Mouse (Mus musculus) kidney, adult 18-20 months (tissue): ENCODE measurements around the gene Olfr1225.
"Not testable (repeated sequence)": the region's sequence is repeated elsewhere in the genome, so short reads cannot be mapped to it uniquely, and the experiment has no call there.

Source experiments
- DNase-seq: peaks from one replicate; pipeline ENCODE4 v3.0.0; 2021

Gene Olfr1225

DNA sequence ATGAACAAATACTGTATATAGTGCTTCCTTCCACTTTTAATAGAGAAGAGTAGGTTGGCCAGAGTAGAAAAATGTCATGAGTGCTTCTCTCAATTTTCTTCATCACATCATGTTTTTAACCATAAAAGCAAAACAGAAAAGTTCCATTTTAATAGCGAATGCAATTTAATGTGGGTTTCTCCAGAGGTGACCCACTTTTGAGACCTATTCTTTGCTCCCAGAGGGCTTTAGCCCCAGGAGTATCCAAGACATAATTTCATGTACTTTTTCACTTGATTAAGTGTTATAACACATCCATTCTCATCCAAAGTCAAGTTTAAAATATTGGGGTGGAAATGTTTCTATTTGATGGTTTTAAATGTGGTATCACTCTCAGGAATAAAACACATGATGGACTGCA lies at the start of gene Olfr1225:
TSS of gene Olfr1225 (minus strand) at position 101 of the 400 bp plus-strand sequence.
- DNase-seq, result no peak

DNA sequence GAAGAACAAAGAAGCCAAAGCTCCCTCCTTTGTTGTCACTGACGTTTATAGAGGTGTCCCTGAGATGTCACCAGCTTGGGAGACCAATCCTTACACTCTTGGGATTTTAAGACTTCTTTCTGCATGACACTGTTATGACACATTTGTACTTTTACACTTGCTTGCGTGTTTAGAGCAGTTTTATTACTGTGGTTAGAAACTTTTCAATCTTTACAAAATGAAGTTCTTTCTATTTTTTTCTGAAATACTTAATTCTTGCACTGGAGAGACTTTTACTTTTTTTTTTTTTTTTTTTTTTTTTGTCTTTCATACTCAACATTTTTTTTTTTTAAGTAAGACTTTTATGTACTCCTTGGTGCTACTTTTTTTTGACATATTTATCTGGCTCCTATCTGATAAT lies 25.5 kb upstream of the Olfr1225 start, which contains the start of gene Olfr1226:
TSS of gene Olfr1226 (minus strand) at position 101 of the 400 bp plus-strand sequence.
- no peak for DNase-seq

DNA sequence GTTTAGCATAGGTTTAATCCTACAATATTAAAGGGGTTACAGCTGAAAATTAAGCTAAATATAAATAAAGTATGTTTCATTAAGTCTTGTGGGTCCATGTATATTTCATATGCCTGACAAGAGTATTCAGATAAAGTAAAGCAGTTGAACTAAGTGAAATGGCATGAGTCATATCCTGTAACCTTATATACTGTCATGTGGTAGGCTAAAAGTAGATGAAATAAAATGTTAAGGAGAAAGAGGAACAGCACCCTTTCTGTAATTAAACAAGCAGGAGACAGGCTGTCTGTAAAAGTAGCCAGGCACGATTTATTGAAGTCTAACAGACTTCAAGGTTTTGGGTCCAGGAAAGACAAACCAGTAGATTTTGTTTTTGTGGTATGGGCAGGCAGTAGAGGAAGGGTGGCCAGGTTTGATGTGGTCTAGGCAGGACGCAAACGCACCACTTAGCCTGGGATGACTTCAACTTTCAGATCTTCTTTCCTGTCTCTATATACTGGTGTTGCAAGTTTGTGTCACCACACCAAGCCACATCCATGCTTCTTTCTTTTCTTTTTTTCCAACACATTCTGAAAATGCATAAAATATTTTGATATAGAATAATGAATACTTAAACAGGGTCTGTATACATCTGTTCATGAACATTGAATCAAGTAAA lies 22.0 kb upstream of the Olfr1225 start:
- no peak for DNase-seq

DNA sequence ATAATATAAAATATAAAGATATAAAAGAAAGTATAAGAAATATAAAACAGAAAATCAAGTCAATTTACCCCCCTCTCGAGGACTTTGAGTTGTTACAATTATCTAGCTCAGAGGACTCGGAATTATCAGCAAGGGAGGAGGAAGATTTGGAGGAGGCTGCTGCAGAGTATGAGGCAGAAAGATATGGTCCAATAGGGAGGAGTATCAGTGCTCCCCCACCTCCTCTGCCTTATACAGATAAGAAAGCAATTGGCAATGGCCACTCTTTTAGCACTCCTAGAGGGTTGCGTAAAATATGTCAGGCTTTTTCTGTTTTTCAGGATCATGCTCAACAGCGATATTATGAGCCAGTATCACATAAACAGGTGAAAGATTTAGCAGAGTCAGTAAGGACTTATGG lies 9.8 kb downstream of the Olfr1225 start:
- DNase-seq, result not testable (repeated sequence)

DNA sequence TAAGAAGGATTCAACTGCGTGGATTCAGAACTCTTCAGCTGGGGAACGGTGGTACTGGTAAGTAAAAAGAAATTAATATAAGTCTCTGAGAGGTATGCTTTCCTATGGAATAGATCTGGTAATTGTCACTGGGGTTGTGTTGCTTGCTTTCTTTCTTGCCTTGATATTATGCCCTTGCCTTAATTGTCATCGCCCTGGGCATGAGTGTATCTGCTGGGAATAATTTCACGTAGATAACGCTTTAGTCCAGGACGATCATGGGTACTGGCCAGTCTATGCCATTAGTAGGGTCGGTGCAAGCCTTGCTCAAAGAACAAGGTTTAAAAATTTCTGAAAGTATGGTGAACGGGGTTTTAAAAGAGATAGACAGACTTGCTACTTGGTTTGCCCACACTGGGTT lies 10.5 kb downstream of the Olfr1225 start, which contains the start of gene Olfr1224-ps1:
TSS of gene Olfr1224-ps1 (minus strand) at position 101 of the 400 bp plus-strand sequence.
- DNase-seq, result not testable (repeated sequence)

DNA sequence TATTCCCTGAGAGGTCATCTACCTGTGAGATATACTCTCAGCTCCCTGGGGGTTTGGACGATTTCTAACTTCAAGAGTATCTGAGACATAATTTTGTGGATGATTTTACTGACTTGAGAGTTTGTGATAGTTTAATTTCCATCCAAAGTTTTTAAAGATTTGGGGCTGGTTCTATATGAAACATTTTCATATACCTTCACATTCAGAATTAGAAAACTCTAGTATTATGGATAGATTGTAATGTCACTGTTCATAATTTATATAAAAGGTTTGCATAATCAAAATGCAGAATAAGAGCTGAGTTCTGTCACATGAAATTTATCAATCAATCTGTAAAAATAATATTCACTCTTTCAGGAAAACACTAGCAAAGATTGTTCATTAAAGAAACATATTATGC lies 23.0 kb downstream of the Olfr1225 start, which contains the start of gene Olfr1223:
TSS of gene Olfr1223 (minus strand) at position 101 of the 400 bp plus-strand sequence.
- DNase-seq, result no peak

DNA sequence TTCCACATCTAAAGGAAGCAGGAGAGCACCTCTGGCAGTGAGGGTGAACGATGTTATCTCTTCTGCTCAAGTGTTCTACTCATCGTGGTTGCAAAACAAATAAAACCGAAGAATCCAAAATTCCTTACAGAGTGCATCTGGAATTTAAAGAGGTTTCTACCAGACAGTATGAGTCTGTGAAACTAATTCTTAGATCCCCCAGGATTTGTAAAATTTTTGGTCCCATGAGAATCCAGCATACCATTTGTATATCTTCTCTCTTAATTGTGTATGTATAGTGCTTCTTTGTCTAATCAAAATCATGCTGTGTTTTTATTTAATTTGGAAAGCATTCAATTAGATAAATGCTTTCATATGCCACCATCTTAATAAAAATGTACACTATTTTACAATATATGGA lies 41.5 kb downstream of the Olfr1225 start, which contains the start of gene Olfr1222:
TSS of gene Olfr1222 (minus strand) at position 101 of the 400 bp plus-strand sequence.
- DNase-seq, result no peak
